Mouse (Mus musculus): ENCODE data around the gene Fam69a.
"Not testable (repeated sequence)": the region's sequence is repeated elsewhere in the genome, so short reads cannot be mapped to it uniquely, and the experiment has no call there.

The Fam69a gene

DNA sequence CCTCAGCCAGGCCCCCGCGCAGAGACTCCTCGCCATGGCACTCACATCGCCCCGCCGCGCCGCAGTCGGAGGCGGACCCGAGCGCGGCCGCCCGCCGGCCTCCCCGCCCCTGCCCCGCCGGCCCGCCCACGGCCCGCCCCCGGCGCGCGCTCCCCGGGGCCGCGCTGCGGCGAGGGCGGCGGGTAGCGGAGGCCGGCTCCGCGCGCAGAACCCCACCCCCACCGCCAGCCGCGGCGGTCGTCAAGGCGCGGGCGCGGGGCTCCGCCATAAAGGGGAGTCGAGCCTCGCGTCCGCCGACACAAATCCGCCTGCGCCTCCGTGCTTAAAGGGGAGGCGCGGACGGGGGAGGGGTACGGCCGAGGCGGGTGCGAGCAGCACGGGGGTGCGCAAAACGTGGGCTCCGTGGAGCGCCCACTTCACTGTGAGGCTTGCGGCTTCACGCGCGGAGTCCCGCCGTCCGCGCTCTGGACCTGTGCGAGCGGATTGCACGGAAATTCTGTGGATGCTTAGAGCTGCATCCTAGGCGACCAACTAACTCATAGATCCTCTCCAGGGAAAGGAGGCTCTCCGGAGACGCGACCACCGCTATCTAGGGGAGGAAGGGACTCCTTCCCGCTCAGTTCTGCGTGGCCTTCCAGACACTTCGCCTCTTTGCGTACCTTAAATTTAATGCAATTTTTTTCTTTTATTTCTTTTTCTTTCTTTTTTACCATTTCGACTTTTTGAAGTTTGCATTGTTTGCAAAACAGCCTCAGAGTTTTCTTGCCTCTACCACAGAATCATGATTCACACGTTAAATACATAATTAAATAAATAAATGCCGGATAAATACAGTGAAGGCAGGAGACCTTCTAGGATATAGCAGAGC is at the start of gene Fam69a:
Gene Fam69a, minus strand, starts transcription at position 119 of the 868 bp plus-strand sequence.
- peak; percentile 67 for DNase-seq

DNA sequence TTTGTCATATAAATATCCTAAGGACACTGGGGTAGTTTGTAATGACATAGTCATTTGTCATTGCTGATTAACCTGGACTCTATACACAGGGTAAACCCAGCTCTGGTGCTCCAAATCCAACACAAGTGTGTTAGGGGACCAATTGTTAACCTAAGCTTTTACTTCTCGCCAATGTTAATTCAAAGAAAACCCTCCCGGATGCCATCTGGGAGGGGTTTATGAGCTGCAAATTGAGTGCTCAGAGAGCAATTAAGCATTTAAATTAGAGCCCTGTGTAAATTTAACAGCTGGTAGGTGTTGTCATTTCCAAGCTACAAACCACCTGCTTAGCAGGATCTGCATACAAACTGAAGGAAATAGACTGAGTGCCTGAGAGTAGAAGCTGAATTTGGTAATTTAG is 48.6 kb upstream of the Fam69a start:
- DNase-seq: no peak

DNA sequence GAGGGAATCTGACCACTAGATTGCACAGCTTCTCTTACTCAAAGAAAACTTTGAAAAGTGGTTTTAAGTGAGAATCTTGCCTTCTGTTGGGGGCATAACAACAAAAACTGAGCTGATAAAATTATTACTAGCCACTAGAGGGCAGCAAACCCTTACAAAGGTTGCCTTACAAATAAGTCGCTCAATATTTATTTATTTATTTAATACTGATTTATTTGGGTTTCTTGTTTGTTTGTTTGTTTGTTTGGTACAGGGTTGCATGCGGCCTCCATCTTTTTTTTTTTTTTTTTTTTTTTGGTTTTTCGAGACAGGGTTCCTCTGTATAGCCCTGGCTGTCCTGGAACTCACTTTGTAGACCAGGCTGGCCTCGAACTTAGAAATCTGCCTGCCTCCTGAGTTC is 47.3 kb upstream of the Fam69a start:
- peak; percentile 72 for DNase-seq

DNA sequence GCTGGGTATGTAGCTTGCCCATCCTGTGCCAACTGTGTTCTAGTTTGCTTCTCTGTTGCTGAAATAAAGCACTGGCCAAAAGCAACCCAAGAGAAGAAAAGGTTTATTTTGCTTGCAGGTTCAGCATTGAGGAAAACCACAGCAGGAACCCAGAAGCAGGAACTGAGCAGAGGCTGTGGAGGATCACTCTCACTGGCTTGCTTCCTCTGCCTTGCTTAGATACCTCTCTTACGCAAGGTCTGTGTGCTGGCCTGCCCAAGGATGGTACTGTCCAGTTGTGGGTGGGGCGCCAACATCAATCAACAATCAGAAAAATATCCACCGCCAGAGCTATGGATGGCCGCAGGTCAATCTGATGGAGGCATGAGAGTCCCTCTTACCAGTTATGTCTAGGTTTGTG is 44.4 kb upstream of the Fam69a start:
- no peak for DNase-seq

DNA sequence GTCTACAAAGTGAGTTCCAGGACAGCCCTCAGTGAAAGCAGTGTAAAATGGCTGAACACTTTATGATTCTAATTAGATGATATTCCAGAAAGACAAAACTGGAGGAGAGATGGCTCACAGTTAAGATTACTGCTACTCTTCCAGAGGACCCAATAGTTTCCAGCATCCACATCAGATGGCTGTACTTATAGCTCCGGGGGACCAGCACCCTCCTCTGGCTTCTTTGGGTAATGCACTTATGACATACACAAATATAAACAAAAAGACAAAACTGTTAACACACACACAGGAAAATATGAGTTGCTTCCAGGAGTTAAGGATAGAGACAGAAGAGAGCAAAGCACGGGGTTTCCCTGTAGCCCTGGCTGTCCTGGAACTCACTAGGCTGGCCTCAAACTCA is 43.1 kb upstream of the Fam69a start:
- peak; percentile 31 for DNase-seq

DNA sequence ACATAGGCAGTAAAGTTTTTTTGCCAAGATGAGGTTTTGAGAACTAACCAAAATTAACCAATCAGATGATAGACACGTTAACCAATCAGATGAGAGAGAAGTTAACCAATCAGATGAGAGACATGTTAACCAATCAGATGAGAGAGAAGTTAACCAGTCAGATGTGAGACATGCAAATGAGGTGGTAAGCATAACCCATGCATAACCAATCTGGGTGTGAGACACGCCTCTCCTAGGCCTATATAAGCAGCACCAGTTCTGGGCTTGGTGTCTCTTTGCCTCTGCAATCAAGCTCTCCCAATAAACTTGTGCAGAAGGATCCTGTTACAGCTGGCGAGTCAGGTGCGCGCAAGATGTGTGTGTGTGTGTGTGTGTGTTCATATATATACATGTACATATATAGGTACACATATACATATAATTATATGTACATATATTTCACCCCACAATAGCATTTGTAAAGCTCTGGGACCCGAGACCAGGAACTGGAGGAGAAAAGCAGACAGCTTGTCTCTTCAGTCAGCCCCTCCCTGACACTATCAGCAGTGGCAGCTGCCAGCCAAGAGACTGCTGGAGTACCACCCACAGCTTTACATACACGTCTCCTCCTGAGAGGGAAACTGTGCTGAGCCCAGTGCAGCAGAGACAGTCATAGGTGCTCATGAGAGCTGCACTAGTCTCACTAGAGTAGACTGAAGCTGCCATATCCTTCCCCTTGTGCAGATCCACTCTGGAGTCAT is 42.1 kb upstream of the Fam69a start:
- not testable (repeated sequence) for DNase-seq

DNA sequence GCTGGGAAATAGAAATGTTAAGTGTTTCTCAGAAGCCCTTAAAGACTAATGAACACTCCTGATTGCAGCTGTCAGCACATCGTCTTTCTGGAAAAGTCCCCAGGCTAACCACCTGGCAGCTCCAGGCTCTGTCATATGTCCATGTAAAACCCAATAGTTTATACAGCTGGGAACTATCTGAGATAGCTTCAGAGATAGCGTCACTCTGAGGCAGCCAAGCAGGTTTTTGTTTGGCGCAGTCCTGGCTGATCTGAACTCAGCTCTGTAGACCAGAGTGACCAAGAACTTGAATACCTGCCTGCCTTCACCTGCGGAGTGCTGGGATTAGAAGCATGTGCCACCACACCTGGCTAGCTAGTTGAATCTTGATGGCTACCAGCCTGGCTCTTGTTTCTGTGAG is 41.3 kb upstream of the Fam69a start:
- DNase-seq: no peak

DNA sequence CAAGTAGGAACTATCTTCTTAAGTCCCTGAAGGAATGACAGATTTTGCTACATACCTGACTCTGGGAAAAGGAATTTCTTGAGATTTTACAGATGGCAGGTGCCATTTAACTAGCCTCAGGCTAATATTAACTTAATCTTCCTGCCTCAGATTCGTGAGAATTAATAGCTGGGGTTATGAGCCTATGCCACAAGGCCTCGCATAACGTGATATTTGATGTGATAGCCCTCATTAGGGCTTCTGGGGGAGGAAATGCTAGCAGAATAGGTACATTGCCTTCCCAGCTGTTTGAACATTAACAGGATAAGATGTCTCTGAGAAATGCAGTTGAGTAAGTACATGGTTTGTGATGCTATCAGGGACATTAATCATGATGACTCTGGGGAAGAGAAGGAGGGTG is 34.5 kb upstream of the Fam69a start:
- no peak for DNase-seq

DNA sequence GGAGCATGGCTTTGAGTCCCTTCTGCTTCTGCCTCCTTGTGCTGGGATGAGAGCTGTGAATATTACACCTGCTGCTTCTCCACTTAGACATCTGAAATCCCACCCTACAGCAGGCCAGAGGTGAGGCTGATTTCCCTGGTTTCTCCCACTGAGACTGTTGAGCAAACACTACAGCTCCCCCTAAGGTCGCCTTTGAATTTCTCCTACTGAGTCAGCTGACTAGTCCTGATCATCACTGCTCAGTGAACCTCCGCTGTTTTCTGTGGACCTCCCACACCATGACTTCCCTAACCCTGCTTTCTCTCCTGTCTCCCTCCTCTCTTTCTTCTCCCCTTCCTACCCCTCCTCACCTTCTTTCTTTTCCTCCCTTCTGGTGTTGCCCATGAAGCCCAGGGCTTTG is 32.5 kb upstream of the Fam69a start:
- DNase-seq: no peak

DNA sequence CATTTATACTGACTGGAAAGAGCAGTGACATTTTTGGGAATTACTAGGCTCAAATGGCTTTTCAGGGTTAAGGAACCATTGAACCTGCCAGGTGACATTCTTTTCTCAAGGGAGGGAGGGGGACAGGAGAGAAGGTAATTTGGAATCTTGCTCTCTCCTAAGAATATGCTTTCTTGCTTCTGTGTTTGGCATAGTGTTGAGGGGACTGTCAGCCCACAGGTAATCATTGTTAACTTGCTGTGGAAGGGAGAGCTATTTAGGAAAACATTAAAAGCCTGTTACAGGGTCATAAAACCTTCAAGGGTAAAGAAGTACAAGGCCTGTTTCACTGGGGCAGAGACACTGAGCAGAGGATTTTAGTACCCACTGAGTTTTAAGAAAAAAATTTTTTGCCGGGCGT is 30.3 kb upstream of the Fam69a start:
- peak; percentile 44 for DNase-seq

DNA sequence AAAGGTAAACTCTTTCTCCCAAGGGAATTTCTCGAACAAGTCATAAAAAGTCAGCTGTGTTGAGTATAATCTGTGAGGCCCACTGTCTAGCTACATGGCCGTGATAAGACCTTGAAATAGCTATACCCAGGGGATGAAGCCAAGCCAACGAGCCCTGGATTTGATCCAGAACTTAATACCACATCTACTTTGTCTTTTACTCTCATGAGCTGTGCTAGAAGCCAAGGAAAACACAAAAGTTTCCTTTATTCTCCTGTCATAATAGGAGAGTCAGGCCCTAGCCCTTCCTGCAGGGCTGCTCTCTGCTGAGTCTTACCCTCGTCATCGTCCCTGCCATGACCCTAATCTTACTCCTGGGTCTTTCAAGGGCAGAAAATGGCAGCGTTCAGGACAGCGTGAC is 28.5 kb upstream of the Fam69a start:
- peak; percentile 53 for DNase-seq

DNA sequence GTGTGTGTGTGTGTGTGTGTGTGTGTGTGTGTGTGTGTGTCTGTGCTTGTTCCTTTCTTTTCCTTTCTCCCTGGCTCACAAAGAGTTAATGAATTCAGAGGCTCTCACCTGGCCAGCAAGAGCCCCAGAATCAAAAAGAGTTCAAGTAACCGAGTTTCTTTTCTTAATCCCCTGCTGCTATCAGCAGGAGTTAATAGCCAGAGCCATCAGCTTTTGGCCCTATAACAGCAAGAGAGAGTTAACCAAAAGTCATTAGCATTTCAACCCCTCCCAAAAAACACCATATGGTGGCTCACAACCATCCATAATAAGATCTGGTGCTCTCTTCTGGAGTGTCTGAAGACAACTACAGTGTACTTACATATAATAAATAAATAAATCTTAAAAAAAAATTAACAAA is 27.3 kb upstream of the Fam69a start:
- no peak for DNase-seq

DNA sequence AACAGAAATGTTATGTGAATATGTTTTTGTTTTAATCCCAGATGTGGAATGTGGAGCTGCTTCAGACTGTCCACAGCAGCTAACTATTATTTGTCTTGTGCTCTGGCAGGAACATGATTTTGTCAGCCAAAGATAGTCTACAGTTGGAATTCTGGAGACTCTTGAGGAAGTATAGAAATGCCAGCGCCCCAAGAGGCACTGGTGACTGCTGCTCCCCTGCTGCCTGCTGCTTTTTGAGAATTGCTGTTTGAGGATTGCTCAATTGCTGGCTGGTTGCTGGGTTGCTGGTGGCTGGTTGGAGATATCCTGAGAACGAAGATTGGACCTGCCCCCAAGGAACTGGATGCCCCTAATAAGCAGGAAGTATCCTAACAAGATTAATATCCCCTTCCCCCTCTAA is 22.8 kb upstream of the Fam69a start:
- DNase-seq: no peak

DNA sequence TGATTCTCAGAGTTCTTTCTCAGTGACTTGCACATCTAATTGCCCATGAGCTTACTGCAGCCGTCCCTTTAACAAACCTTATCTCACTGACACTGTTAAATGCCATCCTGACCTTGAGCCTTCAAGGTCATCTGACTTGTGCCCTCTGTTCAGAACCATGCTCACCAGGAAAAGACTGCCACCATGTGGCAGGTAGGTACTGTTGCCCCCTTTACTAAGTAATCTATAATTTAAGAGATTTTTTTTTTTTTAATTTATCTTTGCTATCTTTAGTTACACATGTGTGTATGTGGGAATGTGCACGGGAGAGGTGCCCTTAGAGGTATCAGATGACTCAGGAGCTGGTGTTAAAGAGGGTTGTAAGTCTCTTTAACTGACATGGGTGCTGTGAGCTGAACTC is 18.2 kb upstream of the Fam69a start:
- DNase-seq: peak; percentile 46

DNA sequence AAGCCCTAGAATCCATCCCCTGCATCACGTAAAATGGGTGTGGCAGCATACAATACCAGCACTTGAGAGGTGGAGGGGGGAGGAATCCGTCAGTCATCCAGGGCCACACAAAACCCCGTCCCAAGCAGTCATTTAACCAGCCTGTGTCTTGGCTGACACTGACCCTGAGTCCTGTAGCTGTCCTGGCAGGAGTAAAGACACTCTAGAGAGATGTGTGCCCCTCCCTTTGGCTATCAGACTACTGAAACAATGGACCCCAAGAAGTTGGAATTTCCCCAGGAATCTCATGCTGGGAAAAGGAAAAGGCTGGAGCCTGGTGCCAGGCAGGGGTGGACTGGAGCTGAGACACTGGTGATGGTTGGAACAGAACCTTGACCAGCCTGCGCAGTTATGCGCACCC is 15.8 kb upstream of the Fam69a start:
- no peak for DNase-seq

DNA sequence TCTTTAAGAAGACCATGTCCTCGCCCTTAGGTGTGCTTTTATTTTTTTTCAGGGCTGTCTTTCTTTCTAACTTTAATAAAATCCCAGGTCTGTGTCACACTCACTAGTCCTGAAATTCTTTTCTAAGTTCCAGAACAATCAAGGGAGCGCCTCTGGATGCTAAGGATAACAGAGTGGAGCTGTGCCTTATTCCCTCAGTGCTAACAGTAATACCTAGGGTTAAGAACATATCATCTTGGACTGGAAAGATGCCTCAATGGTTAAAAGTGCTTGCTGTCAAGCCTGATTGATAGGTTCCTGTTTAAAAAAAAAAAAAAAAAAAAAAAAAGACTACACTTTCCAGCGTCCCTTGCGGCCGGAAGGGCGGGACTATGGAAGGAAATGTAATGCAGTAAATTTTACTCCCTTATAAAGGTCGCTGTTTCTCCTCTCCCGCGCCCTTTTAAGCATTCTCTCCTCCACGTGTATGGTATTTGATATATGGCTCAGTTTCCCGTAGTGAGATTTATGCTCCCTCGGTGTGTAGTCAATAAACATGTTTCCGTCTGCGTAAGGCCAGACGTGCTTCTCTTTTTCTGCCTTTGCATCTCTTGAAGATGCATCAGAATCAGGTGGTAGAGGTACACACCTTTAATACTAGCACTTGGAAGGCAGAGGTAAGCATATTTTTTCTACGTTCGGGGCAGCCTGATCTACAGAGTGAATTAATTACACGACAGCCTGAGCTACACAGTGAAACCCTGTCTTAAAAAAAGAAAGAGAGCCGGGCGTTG is 14.1 kb upstream of the Fam69a start:
- peak; percentile 68 for DNase-seq

DNA sequence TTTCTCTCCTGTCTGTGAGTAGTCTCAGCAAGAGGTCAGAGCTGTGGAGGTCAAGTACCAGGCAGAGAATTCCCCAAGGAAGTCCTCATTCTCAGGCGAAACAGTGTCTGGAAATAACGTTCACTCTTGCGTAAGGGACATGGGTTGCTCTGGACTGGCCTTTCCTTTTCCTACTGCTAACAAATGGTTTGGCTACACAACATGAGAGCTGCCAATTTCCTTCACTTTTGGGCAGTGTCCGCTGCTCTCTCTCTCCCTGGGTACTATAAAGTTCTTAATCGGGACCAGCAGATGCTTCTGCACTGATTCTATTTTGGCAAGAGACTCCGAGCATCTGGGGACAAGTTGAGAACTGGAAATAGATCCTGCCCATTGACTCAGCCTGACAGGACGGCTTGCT is 10.8 kb upstream of the Fam69a start:
- no peak for DNase-seq

DNA sequence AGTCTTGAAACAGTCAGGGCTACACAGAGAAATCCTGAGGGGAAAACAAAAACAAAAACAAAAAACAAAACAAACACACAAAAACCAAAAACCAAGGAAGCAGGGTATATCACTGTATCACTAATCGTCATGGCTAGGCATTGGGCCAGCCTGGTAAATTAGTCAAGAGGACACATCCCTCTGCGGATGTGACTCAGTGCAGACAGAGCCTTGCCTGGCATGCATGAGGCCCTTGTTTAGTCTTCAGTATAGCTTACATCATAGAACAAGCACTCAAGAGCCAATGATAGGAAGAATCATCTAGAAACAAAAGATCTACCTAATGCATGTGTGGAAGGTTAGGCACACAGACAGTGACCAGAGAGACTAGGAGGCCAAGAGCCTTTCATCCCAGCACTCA is 9.1 kb upstream of the Fam69a start:
- no peak for DNase-seq

DNA sequence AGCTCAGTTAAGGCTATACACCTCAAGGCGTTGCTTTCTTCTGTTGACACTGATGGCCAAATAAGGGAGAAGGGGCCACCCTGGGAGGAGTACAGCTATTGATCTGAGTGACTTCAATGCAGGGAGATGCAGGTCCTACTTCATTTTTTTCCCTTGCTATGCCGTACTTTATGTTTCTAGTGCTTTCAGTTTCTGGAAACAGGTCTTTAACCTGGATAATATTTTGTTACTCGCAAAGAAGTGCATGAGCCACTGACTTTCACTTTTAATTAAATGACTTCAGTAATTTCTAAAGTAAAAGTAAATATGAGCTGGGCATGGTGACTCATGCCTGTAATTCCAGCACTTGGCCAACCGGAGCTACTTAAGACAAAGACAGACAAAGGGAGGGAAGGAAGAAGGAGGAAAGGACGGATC is 958 bp upstream of the Fam69a start:
- no peak for DNase-seq

DNA sequence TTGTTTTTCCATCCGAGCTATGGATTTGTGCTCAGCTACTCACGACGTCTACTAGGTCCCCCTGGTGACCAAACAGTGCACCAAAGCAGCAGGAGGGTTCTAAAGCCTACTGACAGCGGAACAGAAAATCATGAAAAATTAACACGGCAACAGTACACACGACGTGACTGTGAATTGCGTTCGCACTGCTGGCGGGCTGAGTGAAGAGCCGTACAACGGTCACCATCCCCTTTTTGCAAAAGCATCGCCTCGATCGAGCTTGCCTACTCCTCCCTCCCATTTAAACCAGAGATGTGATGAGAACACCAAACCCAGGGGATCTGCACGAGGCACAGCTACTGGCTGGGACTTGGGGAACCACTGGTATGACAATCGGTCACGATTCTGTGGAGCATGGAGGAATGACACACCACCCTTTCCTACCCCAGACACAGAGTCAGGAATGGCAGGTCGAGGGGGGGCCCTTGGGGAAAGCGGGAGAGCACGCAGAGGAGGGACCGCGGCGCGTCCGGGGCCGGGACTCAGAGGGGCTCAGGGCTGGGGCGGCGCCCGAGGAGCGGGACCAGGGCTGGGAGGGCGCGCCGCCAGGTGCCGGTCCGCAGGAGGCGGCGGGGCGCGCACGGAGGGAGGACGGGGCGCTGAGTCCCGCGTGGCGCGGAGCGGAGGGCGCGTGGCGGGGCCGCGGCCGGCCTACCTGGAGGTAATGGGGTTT is 474 bp downstream of the Fam69a start:
- DNase-seq: peak; percentile 79

DNA sequence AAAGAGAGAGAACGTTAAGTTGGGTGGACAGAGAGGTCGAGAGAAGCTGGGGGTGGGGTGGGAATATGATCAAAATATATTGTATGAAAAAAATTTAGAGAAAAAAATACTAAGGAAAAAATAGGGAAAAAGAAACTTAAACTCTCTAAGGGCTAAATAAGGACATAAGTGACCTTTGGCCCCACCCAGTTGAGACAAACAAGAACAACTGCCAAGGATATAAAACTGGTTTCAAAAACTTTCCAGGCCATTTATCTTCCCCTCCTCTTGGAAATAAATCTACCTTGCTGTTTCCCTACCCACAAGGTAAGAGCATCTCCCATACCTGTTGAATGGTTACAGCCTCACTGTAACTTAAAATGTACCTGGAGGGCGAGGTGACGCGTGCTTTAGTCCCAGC is 2.9 kb downstream of the Fam69a start:
- peak; percentile 78 for DNase-seq

DNA sequence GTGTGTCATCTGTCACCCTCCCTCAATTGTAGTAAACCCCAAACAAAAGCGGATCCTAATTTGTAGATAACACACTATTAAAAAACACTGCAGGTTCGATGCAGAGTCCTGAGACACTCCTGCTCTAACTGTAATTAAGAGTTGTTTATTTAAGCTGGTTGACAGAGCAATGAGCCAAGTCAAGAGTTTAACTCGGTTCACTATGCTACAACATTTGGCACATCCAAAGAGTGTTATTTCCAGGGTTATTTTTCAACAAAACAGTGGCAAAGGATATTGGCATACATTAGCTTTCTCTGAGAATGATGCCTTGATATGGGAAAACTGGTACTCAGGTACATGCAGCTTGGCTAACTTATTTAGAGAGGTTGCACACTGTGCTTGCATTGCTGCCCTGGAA is 4.9 kb downstream of the Fam69a start:
- DNase-seq: peak; percentile 50

DNA sequence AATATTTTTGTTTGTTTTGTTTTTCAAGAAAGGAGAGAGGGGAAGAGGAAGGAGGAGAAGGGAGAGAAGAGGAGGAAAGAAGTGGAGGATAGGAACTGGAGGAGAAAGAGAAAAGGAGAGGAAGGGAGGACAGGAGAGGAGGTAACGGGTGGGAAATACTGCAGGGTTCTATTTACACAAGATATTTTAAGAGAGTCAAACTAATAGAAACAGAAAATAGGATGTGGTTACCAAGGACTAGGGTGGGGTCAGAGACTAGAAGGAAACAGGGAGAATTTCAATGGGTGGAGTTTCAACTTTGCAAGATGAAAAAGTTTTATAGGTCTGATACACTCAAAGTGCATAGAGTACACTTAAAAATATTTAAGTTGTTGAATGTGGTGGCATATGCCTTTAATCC is 7.0 kb downstream of the Fam69a start:
- no peak for DNase-seq
